Mouse (Mus musculus) cerebellum, adult 11-12 months (tissue): ENCODE data around the gene Fbxo47.
"Not testable (repeated sequence)": the region's sequence is repeated elsewhere in the genome, so short reads cannot be mapped to it uniquely, and the experiment has no call there.

Experiments
- DNase-seq: peaks from one replicate; pipeline ENCODE4 v3.0.0; 2022

The Fbxo47 gene

GRCm38 (mm10) chr11:97877341-97877740, 6.6 kb downstream of the Fbxo47 start:
- no peak for DNase-seq

DNA sequence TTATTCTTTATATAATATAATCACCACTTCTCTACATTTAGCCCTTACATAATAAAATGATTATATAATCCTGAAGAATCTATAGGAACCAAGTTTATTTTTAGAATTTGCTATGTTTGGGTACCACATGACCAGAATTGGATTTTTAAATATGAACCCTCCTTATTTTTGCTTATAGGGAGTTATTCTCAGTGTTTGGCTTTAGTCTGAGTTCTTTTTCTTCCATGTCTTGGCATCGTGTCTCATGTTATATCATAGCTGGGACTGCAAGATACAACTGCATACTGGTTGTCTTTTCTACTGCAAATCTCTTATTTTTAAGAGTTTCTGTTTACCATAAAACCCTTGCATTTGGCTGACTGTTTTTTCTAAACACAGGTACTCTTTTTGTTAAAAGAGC, 9.6 kb downstream of the Fbxo47 start:
- no peak for DNase-seq

- not testable (repeated sequence) for DNase-seq
Observed at GRCm38 (mm10) chr11:97872378-97872777, 11.6 kb downstream of the Fbxo47 start.

DNA sequence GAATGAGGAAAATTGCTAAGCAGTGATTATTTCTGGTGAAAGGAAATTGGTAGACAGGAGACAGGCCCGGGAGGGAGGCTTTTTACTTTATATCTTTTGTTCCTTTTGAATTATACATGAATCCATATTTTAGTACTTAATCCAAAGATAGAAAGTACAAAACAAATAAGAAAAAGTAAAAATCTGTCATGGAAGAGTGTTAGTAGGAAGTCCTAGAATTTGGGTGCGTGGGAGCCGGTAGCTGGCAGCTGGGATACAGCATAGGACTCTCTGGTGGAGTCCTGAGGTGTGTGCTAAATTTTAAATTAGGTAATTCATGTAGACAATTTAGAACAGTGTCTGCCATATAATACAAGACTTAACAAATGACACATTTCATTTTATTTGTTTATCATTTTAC, 16.4 kb downstream of the Fbxo47 start:
- no peak for DNase-seq

GRCm38 (mm10) chr11:97866091-97866888, 17.7 kb downstream of the Fbxo47 start:
- DNase-seq = no peak

DNA sequence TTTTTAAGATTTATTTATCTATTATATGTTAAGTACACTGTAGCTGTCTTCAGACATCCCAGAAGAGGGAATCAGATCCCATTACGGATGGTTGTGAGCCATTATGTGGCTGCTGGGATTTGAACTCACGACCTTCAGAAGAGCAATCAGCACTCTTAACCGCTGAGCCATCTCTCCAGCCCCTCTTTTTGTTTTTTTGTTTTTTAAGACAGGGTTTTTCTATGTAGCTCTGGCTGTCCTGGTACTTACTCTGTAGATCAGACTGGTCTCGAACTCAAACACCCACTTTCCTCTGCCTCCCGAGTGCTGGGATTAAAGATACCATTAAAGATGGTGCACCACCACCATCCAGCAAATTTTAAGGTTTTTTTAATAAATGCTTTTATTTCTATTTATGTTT, 18.5 kb downstream of the Fbxo47 start:
- DNase-seq = no peak

GRCm38 (mm10) chr11:97862148-97862547, 21.8 kb downstream of the Fbxo47 start:
- no peak for DNase-seq

DNA sequence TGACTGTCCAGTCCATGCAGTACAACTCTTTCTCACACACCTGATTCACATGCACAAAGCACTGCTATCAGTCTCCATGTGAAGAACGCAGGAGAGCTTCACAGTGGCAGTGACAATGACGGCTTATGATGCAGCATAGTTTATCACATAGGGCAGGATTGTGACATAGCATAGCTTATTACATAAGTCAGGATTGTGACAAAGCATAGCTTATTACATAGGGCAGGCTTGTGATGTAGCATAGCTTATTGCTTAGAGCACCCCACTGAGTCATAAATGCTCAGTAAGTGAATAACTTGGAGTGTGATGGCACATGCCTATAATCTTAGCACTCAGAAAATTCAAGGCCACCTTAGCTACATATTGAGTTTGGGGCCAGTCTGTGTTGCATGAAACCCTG, 28.5 kb downstream of the Fbxo47 start:
- DNase-seq = no peak

GRCm38 (mm10) chr11:97851601-97852000, 32.4 kb downstream of the Fbxo47 start:
- DNase-seq = no peak

DNA sequence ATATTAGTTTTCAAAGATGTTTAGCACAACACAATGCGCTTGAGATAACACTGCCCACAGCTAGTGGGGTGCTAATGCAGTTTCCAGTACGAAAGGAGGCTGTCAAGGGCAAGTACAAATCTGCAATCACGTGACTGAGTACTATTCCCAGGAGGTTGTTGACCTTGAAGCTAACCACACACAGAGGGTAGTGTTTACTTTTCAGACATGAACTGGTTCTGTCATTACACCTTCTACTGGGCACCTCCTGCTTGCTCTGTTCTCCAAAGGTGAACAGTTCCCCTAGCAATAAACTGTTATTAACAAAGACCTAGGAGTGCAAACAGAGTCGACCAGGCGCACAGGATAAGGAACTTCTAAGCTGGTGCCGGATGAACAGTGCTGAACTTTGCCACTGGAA, 33.6 kb downstream of the Fbxo47 start:
- no peak for DNase-seq

DNA sequence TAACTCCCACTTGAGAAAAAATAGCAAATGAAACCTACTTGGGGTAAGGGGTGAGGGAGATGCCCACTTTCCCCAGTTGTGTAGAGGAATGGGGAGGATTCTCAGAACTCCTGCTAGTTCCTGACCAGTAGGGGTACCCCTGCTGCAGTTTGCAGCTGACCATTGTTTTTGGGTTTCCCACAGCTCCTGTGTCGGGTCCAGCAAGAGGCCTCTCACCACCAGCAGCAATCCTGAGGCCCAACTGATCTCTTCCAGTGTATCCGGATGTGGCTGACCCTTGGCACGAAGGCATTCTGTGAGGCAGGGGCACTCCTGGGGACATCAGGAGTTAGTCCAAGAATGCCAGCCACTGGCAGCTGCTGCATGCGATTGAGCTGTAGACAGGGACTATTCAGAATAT, 42.0 kb downstream of the Fbxo47 start:
- peak; percentile 61 for DNase-seq

GRCm38 (mm10) chr11:97840991-97841661, 42.8 kb downstream of the Fbxo47 start:
- peak; percentile 95 for DNase-seq

DNA sequence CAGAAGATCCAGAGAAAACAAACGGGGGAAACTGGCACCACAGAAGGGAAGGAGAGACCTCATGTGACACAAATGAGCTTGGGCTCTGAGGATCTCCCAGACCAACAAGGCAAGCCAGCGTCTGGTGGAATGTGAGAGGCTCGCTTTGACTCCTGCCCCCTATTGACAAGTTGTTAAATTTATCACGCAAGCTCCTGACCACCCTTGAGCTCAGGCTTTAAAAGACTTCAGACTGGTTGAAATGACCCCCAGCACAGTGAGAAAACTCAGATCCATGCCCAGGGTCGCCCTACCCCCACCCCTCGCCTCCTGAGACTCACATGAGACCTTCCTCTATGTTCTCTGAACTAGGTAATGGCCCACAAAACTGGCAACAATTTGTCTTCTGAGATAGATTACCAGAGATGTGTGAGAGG, 43.4 kb downstream of the Fbxo47 start, which contains the start of gene B230217C12Rik:
Gene B230217C12Rik (plus strand): TSS at position 242 of the 416 bp plus-strand sequence.
- DNase-seq = peak; percentile 72

DNA sequence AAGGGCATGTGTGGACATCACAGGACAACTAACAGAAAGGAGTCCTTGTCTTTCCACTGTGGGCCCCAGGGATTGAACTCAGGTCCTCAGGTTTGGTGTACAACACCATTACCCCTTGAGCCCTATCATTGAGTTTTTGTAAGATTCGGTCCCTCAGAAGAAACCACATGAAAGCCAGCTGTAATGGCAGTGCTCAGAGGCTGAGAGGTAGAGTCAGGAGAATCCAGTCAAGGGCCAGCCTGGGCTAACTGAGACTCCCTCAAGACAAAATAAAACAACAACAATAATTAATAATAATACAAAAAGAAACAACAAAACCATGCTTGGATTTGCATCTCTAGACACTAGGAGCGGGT, 43.8 kb downstream of the Fbxo47 start:
- peak; percentile 35 for DNase-seq

- DNase-seq = peak; percentile 27
Observed at GRCm38 (mm10) chr11:97839441-97840134, 44.4 kb downstream of the Fbxo47 start.

- DNase-seq = peak; percentile 32
Observed at GRCm38 (mm10) chr11:97838779-97839440, 45.0 kb downstream of the Fbxo47 start.

DNA sequence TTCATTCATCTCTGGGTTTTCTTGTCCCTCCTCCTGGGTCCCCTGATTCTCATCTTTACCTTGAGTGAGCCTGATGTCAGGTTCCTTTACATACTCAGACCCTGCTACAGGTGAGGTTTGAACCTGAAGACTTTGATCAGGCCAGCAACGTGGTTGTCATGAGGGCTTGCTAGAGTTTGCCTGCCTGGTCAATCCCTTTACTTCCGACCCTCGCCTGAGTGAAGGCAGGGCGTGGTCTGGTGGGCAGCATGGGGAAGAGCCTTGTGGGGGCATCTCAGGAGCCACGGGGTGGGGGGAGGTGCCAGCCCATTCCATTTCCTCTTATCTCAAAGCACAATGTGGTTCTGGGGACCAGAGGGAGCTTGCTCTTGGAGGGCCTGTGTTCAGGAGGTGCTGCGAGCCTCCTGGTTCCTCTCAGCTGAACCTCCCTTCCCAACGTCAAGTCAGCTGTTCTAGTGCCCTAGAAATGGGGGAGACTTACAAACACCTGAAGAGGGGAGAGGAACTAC, 46.3 kb downstream of the Fbxo47 start:
- DNase-seq = peak; percentile 29

DNA sequence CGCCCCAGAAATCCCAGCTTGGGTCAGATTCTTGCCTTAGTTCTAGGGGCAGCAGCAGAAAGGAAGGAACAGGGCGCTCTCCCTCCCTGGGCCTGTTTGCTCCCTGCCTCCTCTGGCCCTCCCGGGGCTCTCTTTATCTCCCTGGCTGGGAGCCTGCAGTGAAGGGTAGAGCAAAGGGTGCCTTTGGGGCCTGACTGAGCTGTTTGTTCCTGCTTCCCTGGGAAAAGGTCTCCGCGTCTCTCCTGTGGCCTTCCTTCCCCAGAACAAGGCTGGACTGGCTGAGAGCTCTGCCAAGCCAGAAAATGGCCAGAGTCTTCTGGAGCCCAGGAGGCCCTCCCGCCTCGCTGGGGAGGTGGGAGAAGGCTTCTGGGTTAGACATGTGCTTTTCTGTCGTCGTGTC, 46.9 kb downstream of the Fbxo47 start:
- not testable (repeated sequence) for DNase-seq

DNA sequence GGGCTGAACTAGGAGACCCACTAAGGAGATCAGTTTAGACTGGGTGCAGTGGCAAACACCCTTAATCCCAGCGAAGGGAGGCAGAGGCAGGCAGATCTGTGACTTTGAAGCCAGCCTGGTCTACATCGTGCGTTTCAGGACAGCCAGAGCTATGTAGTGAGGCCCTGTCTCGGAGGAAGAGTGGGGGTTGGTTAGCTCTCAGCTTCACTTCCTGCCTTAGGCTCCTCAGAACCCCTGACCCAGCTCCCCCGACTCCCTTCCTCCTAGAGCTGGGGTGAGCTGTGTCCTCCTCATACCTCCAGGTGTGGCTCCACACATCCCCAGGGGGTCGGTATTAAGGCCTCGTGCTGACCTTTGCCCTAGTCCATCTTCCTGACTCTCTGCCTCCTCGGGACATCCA, 47.4 kb downstream of the Fbxo47 start:
- DNase-seq = no peak

DNA sequence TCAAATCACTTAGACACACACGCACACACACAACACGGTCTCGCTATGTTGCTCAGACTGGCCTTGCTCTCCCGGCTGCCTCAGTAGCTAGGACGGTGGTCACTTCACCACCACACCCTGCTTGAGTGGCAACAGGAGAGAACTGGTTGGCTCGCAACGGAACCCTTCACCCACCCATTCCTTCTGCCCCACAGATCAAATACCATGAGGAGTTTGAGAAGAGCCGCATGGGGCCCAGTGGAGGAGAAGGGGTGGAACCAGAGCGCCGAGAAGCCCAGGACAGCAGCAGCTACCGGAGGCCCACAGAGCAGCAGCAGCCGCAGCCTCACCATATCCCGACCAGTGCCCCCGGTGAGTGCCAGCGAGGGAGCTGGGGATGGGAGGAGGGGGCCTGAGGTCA, 50.6 kb downstream of the Fbxo47 start:
- peak; percentile 9 for DNase-seq

DNA sequence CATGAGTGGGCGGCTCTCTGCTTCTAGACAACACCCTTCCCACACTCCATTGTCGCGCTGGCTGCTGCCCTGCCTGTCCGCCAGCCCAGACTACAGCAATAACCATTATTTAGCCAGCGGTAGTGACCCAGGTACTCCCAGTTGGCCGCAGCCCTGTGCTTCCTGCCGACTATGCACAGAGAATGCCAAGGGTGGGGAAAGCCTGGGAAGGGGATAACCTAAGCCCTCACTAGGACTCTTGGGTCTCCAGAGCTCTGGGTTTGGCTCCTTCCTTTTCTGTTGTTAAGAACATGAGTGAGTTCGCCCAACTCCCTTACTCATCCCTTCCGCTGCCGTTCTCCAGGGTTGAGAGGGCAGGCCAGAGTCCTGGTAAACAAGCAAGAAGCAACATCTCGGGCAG, 52.0 kb downstream of the Fbxo47 start:
- no peak for DNase-seq

DNA sequence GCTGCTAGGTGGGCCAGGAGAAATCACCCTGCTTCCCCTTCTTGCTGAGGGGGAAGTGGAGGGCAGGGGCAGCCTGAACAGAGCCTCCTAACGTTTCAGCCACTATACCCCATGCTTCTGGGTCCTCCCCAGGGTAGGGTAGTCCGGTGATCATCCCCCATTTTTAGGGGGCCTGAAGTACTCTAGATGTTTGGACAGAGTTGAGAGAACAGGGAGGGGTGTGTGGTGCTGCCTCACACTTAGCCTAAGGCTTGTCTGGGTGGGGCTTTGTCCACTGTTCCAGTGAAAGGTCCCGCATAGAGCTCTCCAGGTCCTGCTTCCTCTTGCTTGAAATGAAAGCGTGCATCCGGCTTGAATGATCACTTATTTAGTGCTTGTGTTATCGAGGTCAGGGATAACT, 53.5 kb downstream of the Fbxo47 start:
- DNase-seq = peak; percentile 5

- peak; percentile 11 for DNase-seq
Observed at GRCm38 (mm10) chr11:97829913-97830476, 54.0 kb downstream of the Fbxo47 start.
